Mouse (Mus musculus) liver, postnatal 0 days (tissue): Measurements from ENCODE around the gene Ankrd24.

ENCODE experiments used
- CTCF ChIP-seq: sonication (generic); IDR thresholded peaks from 2 replicates; pipeline ENCODE4 v1.5.1; 2016; ENCODE audit warnings: antibody characterized with exemption, low read depth
- EP300 ChIP-seq: IDR thresholded peaks from 2 replicates; pipeline ENCODE4 v1.6.1; 2016; ENCODE audit warnings: antibody characterized with exemption, low read depth, mild to moderate bottlenecking

DNA sequence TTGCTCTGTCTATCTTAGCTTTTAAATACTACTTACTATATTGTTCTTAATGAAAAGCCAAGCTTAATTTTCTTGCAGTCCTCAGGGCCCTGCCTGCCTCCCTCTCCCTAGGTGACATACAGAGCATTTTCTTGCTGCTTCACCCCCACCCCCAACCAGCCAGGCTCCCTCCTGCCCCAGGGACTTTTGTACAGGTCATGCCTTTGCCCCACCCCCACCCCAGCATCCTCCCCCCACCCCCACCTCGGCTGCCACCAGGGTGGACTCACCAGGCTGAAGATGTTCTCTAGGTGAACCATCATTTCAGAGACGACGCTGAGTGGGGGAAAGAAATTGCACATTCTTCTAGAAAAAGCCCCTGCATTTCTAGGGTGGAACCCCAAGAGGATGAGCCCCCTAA lies 30.0 kb upstream of the Ankrd24 start:
- TF ChIP-seq CTCF = no peak
- TF ChIP-seq EP300 = no peak
